Mouse (Mus musculus) kidney, postnatal 25 days (tissue): ENCODE measurements at regions not wholly inside any gene's neighbourhood (a gene's known extent, or its start where the extent isn't known, plus 50 kb on each side); places are given as distances from the start of the nearest gene placed in this dataset.
"Not testable (repeated sequence)": the region's sequence is repeated elsewhere in the genome, so short reads cannot be mapped to it uniquely, and the experiment has no call there.

Source experiments
- DNase-seq, 2 experiments: peaks; one replicate each; pipeline ENCODE4 v3.0.0; 2021; ENCODE audit warnings: mixed read lengths in 2 of 2

- DNase-seq, result no peak
These were observed 167.7 kb downstream of the Nkx6-1 start for GRCm38 (mm10) chr5:101496924-101497697.

GRCm38 (mm10) chr5:101496161-101496560, 168.6 kb downstream of the Nkx6-1 start:
- no peak for DNase-seq

DNA sequence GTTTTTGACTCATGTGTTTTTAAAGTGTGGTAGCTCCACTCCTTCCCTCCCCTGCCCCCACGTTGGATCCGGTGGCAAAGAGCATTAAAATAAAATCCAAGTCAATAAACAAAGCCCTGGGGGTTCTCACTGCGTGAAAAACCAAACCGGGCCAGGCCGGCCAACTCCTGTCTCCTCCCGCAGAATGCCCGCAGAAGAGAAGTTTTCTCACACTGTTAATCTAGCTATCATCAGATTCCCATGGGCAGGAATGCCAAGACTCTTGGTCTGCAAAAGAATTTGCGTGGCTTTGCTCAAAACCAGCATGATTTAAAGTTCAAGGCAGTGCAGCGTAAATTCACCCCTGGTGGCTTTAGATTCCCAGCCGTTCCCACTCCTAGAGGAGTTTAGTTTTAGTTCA, 219.0 kb downstream of the Nkx6-1 start:
- DNase-seq, result no peak

DNA sequence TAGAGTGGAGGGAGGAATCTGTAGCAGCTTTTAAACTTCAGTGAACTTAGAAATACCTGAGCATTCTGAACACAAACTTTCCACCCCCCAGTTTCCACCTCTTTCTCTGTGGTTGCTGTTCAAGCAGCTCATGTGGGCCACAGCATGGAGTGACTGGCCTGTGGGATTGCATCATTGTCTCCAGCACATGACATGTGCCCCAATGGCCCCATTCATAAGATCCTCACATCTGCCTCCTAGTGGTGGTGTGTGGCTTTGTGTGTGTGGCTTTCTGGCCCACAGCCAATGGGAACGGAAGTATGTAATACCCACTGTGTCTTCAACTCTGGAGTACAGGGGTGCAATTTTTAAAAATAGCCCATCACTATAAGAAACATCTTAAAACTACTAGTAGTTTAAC, 223.0 kb downstream of the Nkx6-1 start:
- peak in 1 of 2 experiments; percentile 6 for DNase-seq

DNA sequence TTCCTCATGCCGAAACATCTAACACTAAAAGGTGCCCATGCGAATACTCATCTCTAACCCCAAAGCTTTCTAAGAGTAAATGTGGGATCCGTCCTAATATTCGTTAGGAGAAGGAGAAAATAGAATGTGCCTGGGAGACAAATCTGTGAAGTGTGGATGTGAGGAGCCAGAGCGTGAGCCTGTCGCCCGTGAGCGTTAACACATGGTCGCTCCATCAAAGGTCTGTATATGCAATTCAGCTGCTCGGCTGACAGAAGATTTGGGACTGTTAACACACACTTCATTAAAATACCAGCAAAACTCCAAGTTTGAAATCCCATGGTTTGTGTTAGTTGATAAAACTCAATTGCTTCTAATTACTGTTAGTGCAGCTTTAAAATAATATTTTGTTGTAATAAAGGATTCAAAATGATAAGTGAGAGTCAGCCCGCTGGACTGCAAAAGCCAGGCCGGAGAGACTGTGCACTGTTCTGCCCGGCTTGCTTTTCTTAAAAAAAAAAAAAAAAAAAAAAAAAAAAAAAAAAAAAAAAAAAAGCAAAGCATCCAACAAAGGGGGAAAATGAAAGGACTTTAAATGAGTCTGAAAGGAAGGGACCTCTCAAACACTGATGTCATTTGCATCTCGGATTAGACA, 227.0 kb downstream of the Nkx6-1 start:
- DNase-seq, result no peak

- DNase-seq, result no peak
These were observed 238.6 kb downstream of the Nkx6-1 start for GRCm38 (mm10) chr5:101426067-101426771.

DNA sequence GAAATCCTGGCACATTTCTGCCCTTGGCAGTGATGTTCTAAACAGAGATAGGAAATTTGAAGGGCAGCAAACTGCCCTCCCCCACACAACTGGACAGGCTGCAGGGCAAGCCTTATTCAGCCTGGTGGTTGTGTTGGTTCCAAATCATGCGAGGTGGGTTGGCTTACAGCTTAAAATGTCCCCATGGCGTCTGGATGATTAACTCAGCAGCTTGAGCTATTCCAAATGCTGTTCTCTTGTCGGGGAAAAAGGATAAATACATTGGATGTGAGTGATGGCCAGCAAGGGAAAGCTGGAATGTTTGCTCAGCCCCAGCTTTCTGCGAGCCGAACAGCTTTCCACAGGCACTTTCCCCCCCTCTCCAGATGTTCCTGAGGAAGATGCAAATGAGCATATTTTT, 280.5 kb downstream of the Nkx6-1 start:
- no peak for DNase-seq

- no peak for DNase-seq
These were observed 283.4 kb downstream of the Nkx6-1 start for GRCm38 (mm10) chr5:101381361-101381760.

DNA sequence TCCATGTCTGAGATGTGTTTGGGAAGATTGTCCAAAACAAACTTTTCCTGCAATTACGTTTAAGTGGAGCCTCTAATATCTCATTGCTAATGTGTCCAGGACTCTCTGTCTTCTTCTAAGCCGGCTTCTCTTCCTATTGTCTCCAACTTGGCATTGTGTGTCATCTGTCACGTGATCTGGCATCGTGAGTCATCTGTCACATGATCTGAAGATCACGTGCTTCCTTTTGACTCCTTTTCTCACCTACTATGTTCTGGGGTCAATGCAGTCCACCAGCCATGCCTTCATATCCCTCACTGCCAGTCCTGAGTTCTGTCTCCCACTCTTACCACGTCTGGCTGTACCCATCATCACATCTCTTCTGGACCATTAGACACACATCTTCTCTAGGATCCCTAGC, 288.1 kb downstream of the Nkx6-1 start:
- no peak for DNase-seq

- DNase-seq, result no peak
These were observed 290.7 kb downstream of the Nkx6-1 start for GRCm38 (mm10) chr5:101374129-101374528.

DNA sequence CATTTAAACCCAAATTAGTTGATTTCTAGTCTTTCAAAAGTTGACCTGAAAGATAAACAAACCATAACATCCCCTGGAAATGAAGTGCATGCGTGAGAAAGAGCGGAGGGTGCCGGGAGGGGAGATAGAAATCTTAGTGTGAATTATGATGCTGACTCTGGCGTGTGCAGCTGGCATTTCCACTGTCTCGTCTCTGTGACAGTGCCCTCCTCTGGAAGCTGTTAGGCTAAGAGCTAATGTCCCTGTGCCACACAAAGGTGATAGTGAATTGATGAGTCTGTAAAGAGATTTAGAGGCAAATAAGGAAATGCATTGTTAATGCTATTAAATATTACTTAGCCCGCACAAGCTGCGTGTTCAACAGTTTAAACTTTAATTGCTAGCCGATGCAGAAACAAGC, 292.6 kb downstream of the Nkx6-1 start:
- no peak for DNase-seq

DNA sequence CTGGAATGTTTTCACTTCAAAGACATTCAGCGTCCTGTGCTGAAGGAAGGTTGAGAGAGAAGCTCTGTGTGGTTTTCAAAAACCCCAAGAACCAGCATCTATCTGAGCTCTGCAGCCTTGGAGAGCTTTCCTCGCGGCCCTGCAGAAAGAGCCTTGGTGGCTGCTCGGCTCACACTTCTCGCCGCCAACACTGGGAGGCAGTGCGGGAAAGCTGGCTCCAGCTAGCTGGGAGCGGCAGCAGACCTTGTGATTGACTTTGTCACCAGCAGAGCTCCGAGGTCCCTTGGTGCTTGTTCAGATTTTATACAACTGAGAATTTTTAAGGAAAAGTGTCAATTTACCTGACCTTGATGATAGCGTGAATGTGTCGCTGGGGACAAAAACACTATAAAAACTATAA, 299.4 kb downstream of the Nkx6-1 start:
- peak; percentile 50 to 57 for DNase-seq

DNA sequence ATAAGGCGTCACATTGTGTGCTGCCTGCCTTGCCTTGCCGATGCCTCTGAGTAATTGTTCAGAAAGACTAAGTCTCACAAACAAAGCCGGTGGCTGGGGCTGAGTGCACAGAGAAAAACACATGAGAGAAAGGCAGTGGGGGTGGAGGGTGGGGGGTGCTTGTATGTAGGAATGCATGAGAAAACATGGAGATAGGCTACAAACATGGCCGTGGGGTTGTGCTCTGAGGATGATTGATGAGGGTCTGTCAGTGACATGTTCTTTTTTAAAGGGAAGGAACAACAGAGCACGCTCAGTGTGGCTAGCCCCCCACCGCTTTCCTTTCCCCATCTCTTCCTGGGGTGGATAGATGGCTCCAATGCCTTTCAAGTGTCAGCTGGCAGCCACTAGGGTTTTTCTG, 304.8 kb downstream of the Nkx6-1 start:
- no peak for DNase-seq

- DNase-seq, result no peak
These were observed 319.4 kb downstream of the Nkx6-1 start for GRCm38 (mm10) chr5:101345406-101345805.

- not testable (repeated sequence) for DNase-seq
These were observed 328.4 kb downstream of the Nkx6-1 start for GRCm38 (mm10) chr5:101336361-101336760.

GRCm38 (mm10) chr5:101331825-101332224, 333.0 kb downstream of the Nkx6-1 start:
- no peak for DNase-seq

DNA sequence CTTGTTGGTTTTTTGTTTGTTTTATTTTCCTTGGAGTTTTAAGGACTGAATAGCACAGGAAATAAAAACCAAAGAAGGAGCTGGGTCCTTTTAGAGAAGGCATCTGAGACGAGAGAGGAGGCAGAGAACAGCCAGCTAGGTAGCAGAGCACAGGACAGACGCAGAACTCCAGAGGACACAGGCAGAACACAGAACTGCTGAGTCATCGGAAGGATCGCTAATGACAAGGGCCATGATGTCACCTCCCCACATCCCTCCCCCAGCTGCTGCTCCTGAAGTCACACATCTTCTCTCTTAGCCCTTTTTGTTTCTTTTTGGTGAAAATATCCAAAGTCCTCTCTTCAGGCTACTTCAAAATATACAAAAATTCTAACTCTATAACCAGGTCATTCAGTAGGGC, 338.7 kb downstream of the Nkx6-1 start:
- no peak for DNase-seq

DNA sequence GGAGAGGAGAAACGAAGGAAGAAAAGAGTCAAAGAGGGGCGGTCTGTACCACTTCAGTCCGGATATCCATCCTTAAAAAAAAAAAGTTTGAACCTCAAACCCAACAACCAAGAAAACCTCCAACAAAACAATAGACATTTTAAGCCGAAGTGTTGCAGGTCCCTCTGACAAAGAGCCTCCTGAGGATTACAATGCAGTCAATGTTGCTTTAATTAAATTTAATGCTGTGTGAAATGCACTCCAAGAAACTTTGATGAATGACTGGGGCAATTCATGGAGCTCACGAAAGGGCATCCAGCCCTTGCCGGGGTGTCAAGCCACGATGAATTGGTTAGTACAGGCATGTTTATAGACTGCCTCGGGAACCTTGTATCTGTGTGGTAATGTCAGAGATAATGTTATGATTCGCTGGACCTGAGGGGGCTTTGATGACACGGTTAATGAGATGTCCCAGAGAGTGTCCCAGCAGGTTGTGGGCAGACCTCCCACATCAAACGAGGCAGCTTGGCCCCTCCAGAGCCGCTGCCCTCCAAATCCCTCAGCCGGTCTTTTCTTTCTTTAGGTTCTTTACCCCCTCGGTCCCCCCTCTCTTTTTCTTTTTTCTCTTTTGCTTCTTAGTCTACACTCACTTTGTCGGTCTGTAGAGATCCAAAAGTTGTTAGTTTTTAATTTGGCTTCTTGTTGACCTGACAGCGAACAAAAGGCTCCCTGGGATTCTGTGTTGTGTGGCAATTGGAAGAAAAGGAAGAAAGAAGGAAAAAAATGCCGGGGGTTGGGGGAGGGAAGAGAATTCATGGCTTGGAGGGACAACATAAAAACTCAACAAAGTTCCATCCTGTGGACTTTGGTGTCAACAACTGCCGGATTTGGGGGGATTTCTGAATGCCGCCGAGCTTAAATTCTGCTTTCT, 341.5 kb downstream of the Nkx6-1 start:
- no peak for DNase-seq

DNA sequence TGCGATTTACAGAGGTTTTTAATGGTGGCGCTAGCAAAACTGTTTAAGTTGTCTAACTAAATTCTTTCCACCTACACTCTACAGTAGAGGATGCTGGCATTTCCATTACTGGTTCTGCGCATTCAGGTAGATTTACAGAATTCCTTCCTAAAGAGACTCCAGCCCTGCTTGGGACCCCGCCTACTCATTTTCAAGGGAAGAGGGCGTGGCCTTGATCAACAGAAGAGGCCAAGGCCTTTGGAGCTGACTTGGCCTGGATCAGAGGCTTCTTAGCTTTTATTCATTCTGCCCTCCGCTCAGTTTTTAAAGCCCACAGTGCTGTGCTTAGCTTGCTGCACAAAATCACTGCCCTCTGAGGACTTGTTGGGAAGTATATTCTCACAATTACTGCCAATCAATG, 364.8 kb downstream of the Nkx6-1 start:
- DNase-seq, result no peak

DNA sequence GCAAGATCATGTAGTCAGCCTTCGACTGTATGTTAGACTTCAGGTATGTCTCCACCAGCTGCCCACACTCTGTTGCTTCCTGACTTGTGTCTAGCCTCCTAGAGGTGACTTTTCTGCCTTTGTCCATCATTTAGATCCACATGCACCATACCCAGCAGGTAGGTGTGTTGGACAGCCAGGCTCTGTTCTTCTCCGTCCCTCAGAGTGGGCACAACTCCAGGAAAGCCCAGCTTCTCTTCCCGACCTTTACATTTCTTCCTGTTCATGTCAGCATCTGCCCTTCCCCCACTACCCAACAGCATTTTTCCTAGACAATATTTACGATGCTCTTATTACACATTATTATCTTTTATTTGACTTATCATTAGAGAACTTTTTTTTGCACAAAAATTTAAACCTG, 366.4 kb downstream of the Nkx6-1 start:
- no peak for DNase-seq

- no peak for DNase-seq
These were observed 367.2 kb downstream of the Nkx6-1 start for GRCm38 (mm10) chr5:101297511-101298102.

GRCm38 (mm10) chr5:101295941-101296340, 368.9 kb downstream of the Nkx6-1 start:
- no peak for DNase-seq
